Mouse (Mus musculus): Measurements from ENCODE around the gene Terb1.

DNA sequence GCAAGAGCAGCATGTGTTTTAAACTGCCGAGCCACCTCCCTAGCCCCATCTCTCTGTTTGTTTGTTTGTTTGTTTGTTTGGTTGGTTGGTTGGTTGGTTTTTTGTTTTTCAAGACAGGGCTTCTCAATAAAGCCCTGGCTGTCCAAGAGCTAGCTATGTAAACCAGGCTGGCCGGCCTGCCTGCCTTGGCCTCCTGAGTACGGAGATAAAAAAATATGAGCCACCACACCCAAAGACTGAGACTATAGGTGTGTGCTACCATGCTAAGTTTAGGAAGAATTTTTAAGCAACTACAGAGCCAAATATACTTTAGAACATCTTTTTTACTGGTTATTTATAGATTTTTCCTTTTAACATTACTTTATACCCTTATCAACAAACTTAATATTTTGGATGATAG, 57.5 kb downstream of the Terb1 start:
- no peak for TF ChIP-seq GATA1 (IDR thresholded peaks at IDR 0.05; ENCODE audit: borderline replicate concordance, low read length)
- TF ChIP-seq CTCF (IDR thresholded peaks at IDR 0.05; ENCODE audit: low read depth, low read length) = no peak
- no peak for TF ChIP-seq POLR2AphosphoS5 (IDR thresholded peaks at IDR 0.05; ENCODE audit: insufficient replicate concordance, low read depth, low read length)
